Mouse (Mus musculus) heart, adult 18-20 months (tissue): ENCODE data around the gene Psmc6. TPM values are rescaled to one million over a fixed set of nuclear protein-coding genes. Genes with fewer than 3 reads are reported as not detected.

Experiments
- DNase-seq, 2 experiments: peaks; one replicate each; pipeline ENCODE4 v3.0.0; 2021 to 2022; ENCODE audit warnings: mixed read lengths in 1 of 2
- total RNA-seq, 2 experiments: library from RNA; stranded (reverse); gene quantifications; 2 replicates each; pipeline ENCODE4 v1.2.3; 2021

Psmc6 gene
- total RNA-seq, 2 experiments from 2014 or later, result 97.5 to 98.3 TPM

- DNase-seq, result peak; percentile 97
These were observed 21.6 kb downstream of the Psmc6 start, which contains the start of gene Styx for GRCm38 (mm10) chr14:45350931-45351859. Styx (plus strand) TSS chr14:45351093.

DNA sequence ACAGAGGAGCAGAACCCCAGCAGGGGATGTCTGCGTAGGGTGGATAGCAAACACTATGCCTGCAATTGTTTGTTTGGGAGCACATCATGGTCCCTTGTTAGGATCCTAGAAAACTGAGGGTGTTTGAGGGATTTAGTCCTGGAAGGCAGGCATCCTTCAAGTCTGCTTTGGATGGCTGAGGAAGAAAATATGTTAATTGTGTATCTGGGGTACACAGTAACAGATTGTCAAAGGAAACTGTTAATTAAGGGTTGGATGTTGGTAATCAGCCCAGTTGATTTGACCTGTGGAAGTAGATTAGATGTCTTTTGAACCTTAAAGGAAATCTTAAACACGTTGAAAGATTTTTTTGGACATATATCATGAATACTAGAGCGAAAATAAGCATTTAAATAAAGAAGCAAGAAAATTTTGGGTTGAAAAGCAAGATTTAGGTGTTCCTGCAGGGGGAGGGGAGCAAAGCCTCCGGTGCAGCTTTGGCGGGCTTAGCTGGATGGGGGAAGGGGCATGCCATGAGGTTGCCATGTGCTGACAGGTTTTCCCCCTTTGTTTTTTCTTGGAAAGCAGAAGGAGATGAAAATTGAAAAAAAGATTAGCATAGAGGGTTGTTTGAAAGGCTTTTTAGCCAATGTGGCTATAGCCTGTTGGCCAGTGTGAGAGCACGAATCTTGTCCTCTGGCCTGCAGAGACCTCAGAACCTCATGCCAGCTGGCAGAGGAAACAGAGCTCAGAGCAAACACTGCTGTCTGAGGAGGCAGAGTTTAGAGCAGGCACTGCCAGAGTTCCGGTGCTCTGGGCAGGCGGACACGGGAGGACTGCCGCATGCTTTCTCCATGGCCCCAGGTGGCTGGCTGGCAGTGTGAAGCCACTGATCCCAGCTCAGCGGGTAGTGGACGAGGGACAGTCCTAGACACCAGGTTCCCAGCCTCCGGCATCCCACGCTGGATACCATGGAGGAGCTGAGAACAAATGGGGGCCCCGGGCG, 34.9 kb downstream of the Psmc6 start:
- DNase-seq, result peak; percentile 68 to 81

DNA sequence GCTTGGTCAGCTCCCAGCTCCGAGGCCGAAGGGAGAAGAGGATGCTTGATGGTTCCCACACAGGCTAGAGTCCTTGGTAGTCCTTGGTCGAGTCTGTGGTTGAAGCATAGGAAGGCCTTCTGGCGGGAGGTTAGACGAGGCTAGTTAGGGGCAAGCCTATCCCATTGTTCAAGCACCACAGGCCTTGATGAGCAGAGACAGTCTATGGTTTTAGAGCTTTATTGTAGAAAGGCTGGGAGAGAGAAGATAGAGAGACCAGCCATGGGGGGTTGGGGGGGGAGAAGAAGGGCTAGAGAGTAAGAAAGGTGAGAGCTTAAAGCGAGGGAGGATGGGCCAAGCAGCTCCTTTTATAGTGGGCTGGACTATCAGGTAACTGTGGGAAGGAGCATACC, 35.6 kb downstream of the Psmc6 start:
- DNase-seq, result no peak

GRCm38 (mm10) chr14:45378771-45379170, 49.2 kb downstream of the Psmc6 start:
- no peak for DNase-seq

- DNase-seq, result no peak
These were observed 51.2 kb downstream of the Psmc6 start for GRCm38 (mm10) chr14:45380756-45381155.

- no peak for DNase-seq
These were observed 53.3 kb downstream of the Psmc6 start for GRCm38 (mm10) chr14:45382912-45383311.

- no peak for DNase-seq
These were observed 56.0 kb downstream of the Psmc6 start for GRCm38 (mm10) chr14:45385596-45385995.

DNA sequence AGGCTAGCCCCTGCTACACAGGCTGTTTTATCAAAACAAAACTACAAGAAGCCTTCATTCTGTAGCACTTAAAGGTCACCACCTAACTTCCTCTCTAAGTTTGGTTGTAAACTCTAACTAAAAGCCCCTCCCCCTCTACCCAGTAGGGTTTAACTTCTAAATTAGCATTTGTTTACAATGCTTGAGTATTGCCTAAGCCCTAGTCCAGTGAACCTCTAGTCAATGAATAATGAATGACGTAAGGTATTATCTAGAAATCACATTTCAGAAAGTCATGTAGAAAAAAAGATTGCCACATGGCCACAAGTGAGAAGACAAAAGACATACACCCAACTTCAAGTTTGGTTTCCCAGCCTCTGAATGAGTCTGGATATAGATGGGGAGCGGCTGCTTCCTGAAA, 57.9 kb downstream of the Psmc6 start:
- DNase-seq, result no peak

GRCm38 (mm10) chr14:45388345-45389181, 59.0 kb downstream of the Psmc6 start:
- DNase-seq, result peak; percentile 90 to 94

DNA sequence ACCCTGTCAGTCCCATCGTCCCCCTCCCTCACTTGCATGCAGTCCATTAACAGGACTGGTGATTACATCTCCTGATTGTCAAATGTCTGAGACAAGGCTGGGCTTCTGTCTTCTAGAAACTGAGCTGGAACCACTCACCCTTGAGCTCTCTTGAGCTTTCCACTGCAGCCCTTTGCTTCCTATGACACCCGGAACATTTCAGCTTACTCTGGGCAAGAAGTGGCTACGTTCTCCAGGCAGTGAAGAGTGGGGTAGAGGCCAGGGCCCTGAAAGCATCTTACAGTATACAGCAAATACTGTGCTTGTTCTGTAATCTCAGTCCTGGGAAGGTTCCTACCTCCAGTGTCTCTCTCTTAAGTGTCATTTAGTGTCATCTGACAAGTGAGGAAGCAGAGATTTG, 59.6 kb downstream of the Psmc6 start:
- DNase-seq, result no peak

Other genes starting within 250 kb of the Psmc6 start
- 1 to 10 TPM; 5.8 to 6.9 TPM for gene Gpr137c, start 110.1 kb upstream of the Psmc6 start, total RNA-seq
- gene Txndc16, start 109.5 kb upstream of the Psmc6 start, total RNA-seq, result 10 to 100 TPM in 1 of 2 experiments, 1 to 10 TPM in 1; 9.7 to 12.1 TPM
- gene Ero1l, start 11.0 kb upstream of the Psmc6 start, total RNA-seq, result 10 to 100 TPM; 19.9 to 24.9 TPM
- gene Styx, start 21.3 kb downstream of the Psmc6 start, total RNA-seq, result 10 to 100 TPM; 28.0 to 30.0 TPM
- gene Gnpnat1, start 75.1 kb downstream of the Psmc6 start, total RNA-seq, result 10 to 100 TPM; 13.4 to 15.2 TPM
- gene Fermt2, start 200.3 kb downstream of the Psmc6 start, total RNA-seq, result 100 to 1,000 TPM; 215 to 269 TPM